Mouse (Mus musculus): ENCODE data around the gene Iqgap2.

DNA sequence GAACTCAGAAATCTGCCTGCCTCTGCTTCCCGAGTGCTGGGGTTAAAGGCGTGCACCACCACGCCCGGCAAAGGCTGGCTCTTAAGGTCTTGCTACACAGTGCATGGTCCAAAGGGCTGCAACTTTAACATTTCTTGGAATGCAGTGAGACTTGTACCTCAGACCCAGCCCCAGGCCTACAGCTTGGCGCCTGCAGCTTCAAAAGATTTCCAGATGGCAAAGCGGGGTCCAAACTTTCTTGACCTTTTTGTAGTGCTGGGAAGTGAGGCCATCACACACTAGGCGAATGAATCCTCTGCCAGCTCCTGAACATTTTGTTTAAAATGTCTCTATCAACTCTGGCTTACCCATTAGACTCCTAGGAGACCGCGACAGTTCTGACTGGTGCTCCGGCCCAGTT is 294.1 kb downstream of the Iqgap2 start:
- TF ChIP-seq CTCF (IDR thresholded peaks at IDR 0.05; ENCODE audit: insufficient read depth, low read length) (no peak), POLR2A (IDR thresholded peaks at IDR 0.05; ENCODE audit: borderline replicate concordance, extremely low read depth, low read depth, low read length) (no peak)
